Comparison of ENCODE assay signal across 9 mouse cellular contexts in genomic region chr9:108401186-108401960, GRCm38 (mm10). TPM values are rescaled to one million over a fixed set of nuclear protein-coding genes. Genes with fewer than 3 reads are reported as not detected.
DNase-seq lines count a peak whose midpoint lies in the region; ATAC-seq and TF ChIP-seq lines count a peak whose summit lies in the region.
"Had no signal": no experiment of that assay in that cellular context is flagged by ENCODE, and none has a peak within 500 bp of the region (broad histone marks: within the 10 kb centered on the region; RNA-seq: fewer than 3 reads in every experiment).

No protein-coding gene starts in this region.

- no peak overlapping the region for H3K4me3 ChIP-seq in heart, embryonic 12.5 days
- no peak overlapping the region for H3K4me3 ChIP-seq in layer of hippocampus, adult 2 months
- H3K4me3 ChIP-seq: limb, embryonic 13.5 days had no signal

- H3K27me3 ChIP-seq in heart, embryonic 12.5 days (replicated peaks): no peaks in the 10 kb centered on the region
- H3K27me3 ChIP-seq: limb, embryonic 13.5 days had no signal

- no peak for TF ChIP-seq CTCF in layer of hippocampus, adult 2 months (conservative IDR thresholded peaks at IDR 0.05)

- no peak overlapping the region for H3K27ac ChIP-seq in heart, embryonic 12.5 days (ENCODE audit: poor library complexity, severe bottlenecking)
- H3K27ac ChIP-seq in layer of hippocampus, adult 2 months: peak overlapping the region; percentile 87
- H3K27ac ChIP-seq: limb, embryonic 13.5 days had no signal

- no peak for ATAC-seq in heart, embryonic 12.5 days (ENCODE audit: insufficient number of reproducible peaks, low FRiP score)
- no peak for ATAC-seq in CD4-positive, CD25-positive, alpha-beta regulatory T cell, adult 4 months

- WGBS in heart, embryonic 12.5 days: 67% methylated on average over 7 of the region's 7 CpGs

- 0 out of 2 replicates have a peak, but pooled peaks cover 2% of the 10 kb centered on the region for H3K36me3 ChIP-seq in heart, embryonic 12.5 days
- H3K36me3 ChIP-seq: limb, embryonic 13.5 days had no signal

- peaks cover 3% of the 10 kb centered on the region; the same call in 1 of the 2 replicates for H3K4me1 ChIP-seq in heart, embryonic 12.5 days (replicated peaks)

- no peak overlapping the region for H3K9ac ChIP-seq in heart, embryonic 12.5 days
- H3K9ac ChIP-seq: limb, embryonic 13.5 days had no signal

- no peaks in the 10 kb centered on the region for H3K9me3 ChIP-seq in heart, embryonic 12.5 days (replicated peaks)
- H3K9me3 ChIP-seq: limb, embryonic 13.5 days had no signal

- DNase-seq in heart, adult 18-20 months: peak; percentile 43 to 54
- peak; percentile 26 for DNase-seq in adrenal gland, postnatal 25 days
- DNase-seq in frontal cortex, postnatal 14 days (ENCODE audit: low spot score in 2 of 2): peak; percentile 43 to 67
- peak; percentile 63 to 64 for DNase-seq in layer of hippocampus, adult 2 months (ENCODE audit: low spot score in 2 of 2)
- peak; percentile 66 for DNase-seq in right cerebral cortex, adult 18-20 months
- no peak for DNase-seq in urinary bladder, adult 18-20 months (ENCODE audit: low spot score in 2 of 2)

- no peak overlapping the region for H3K4me2 ChIP-seq in heart, embryonic 12.5 days
- H3K4me2 ChIP-seq: limb, embryonic 13.5 days had no signal

RNA-seq across cellular contexts. Expression of gene 1700102P08Rik, which starts 8.8 kb away (rescaled TPM):
- 1 to 10 TPM in 1 of 2 experiments, under 1 TPM in 1; 0.97 to 1.2 TPM for total RNA-seq in heart, adult 18-20 months (2021)
- 0.40 and 0.55 TPM in 2 replicates for polyA plus RNA-seq in heart, embryonic 12.5 days (2016; fragmentation: Nextera tagmentation; extraction: Ambion mirVana)
- total RNA-seq in adrenal gland, postnatal 25 days (2021): 1.5 and 1.7 TPM in 2 replicates
- 1 to 10 TPM; 2.3 to 3.3 TPM for total RNA-seq in layer of hippocampus, adult 2 months (2021)
- 1 to 10 TPM in 1 of 2 experiments, not detected in 1; 1.6 TPM for polyA plus RNA-seq in CD4-positive, CD25-positive, alpha-beta regulatory T cell, adult 4 months (2017; shearing (Covaris generic))

RNA-seq across cellular contexts. Expression of gene Ccdc36, which starts 26.9 kb away (rescaled TPM):
- not detected for total RNA-seq in heart, adult 18-20 months (2021)
- polyA plus RNA-seq in heart, embryonic 12.5 days (2016; fragmentation: Nextera tagmentation; extraction: Ambion mirVana): 1.0 and 1.5 TPM in 2 replicates
- not detected in 2 replicates for total RNA-seq in adrenal gland, postnatal 25 days (2021)
- under 1 TPM in 1 of 2 experiments, not detected in 1; 0.15 TPM for total RNA-seq in layer of hippocampus, adult 2 months (2021)
- polyA plus RNA-seq in CD4-positive, CD25-positive, alpha-beta regulatory T cell, adult 4 months (2017; shearing (Covaris generic)): under 1 TPM in 1 of 2 experiments, not detected in 1; 0.11 TPM

RNA-seq across cellular contexts. Expression of gene BC048562, which starts 34.9 kb away (rescaled TPM):
- total RNA-seq in heart, adult 18-20 months (2021): not detected
- polyA plus RNA-seq in heart, embryonic 12.5 days (2016; fragmentation: Nextera tagmentation; extraction: Ambion mirVana): not detected in 2 replicates
- not detected in 2 replicates for total RNA-seq in adrenal gland, postnatal 25 days (2021)
- total RNA-seq in layer of hippocampus, adult 2 months (2021): not detected
- not detected for polyA plus RNA-seq in CD4-positive, CD25-positive, alpha-beta regulatory T cell, adult 4 months (2017; shearing (Covaris generic))
- polyA plus RNA-seq: limb, embryonic 13.5 days had no signal

RNA-seq across cellular contexts. Expression of gene Usp4, which starts 53.7 kb away (rescaled TPM):
- 10 to 100 TPM; 74.3 to 79.6 TPM for total RNA-seq in heart, adult 18-20 months (2021)
- polyA plus RNA-seq in heart, embryonic 12.5 days (2016; fragmentation: Nextera tagmentation; extraction: Ambion mirVana): 93.2 and 98.3 TPM in 2 replicates
- total RNA-seq in adrenal gland, postnatal 25 days (2021): 113 and 114 TPM in 2 replicates
- total RNA-seq in layer of hippocampus, adult 2 months (2021): 100 to 1,000 TPM; 106 to 112 TPM
- polyA plus RNA-seq in CD4-positive, CD25-positive, alpha-beta regulatory T cell, adult 4 months (2017; shearing (Covaris generic)): 100 to 1,000 TPM; 102 to 155 TPM

RNA-seq across cellular contexts. Expression of gene Ccdc71, which starts 59.0 kb away (rescaled TPM):
- total RNA-seq in heart, adult 18-20 months (2021): 10 to 100 TPM; 23.1 to 23.3 TPM
- polyA plus RNA-seq in heart, embryonic 12.5 days (2016; fragmentation: Nextera tagmentation; extraction: Ambion mirVana): 39.1 and 39.2 TPM in 2 replicates
- total RNA-seq in adrenal gland, postnatal 25 days (2021): 36.9 and 51.4 TPM in 2 replicates
- 10 to 100 TPM; 36.7 to 40.6 TPM for total RNA-seq in layer of hippocampus, adult 2 months (2021)
- 10 to 100 TPM; 29.9 to 39.2 TPM for polyA plus RNA-seq in CD4-positive, CD25-positive, alpha-beta regulatory T cell, adult 4 months (2017; shearing (Covaris generic))

Comparison
In these comparisons a context has a peak if more than half of its experiments do, and no peak if none do; other contexts are left out.
1. DNase-seq: peak in heart, adult 18-20 months (2 of 2), adrenal gland, postnatal 25 days (single experiment), frontal cortex, postnatal 14 days (2 of 2), layer of hippocampus, adult 2 months (2 of 2) and right cerebral cortex, adult 18-20 months (single experiment); none in urinary bladder, adult 18-20 months (0 of 2).